Mouse (Mus musculus): ENCODE data around the gene Tspan5.

Tspan5 gene

DNA sequence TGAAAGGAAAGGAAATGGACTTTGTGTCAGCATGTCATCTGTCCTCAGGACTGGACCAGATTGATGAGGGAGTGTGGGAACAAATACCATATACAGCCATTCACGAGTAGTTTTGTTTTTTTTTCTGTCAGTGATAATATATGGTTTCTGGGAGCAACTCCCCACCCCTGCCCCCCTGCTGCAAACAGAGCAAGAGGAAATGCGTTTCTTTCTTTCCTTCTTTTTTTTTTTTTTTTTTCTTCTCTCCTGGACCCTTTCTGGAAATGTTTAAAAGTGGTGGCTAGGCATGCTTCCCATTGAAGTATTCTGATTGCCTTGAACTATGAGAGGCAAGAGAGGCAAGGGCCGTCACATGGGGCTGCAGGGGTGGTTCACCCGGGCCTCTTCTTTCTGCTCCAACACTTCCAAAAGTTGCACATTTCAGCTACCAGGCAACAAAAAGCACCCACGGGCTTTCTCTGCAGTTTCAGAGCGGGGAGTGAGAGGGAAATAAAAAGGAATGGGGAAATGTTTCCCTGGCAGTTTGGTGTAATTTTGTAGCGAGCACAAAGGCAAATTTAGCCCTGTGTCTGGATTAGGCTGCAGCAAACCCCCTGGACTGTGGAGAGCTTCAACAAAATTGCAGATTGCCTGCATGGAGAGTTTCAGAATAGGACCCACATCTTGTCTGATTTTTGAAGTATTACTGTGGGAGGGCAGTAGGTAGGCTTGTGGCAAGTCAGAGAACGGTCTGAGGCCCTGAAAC is 2.2 kb downstream of the Tspan5 start:
- peak; percentile 29 for DNase-seq (ENCODE audit: low read depth, low spot score)

DNA sequence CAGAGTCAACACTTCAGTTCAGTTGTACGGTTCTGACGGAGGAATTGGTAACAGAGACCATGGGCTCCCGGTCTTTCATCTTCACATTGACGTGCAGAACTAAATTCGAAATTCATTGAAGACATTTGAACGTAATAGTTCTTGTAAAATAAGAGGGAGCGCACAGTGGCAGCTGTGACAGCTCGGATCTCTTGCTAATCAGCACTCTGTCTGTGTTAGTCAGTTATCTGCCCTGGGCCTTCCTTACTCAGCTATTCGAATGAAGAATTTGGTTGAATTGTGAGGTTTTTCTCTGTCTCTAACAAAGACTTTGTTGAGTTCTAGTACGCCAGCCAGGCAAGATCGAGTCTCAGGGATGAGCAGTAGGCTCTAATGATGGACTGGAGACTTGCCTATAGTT is 3.1 kb downstream of the Tspan5 start:
- peak; percentile 29 for DNase-seq (ENCODE audit: low read depth, low spot score)

DNA sequence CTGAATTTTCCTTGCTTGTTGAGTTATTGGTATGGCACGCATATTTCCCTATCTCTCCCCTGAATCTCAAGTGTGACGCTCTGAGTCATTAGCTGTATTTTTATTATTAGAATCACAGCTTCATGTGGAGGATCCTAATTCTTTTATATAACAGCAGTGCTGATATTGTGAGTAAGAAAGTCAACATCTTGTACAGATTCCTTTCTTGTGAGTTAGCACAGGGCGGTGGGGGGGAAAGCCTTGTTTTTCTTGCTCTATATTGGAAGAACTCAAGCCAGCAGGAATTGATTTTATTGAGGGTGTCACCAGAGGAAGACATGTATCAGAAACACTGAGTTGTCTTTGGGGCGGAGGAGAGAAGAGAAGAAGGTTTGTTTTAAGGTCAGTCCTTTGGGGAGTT is 3.6 kb downstream of the Tspan5 start:
- peak; percentile 78 for DNase-seq (ENCODE audit: low read depth, low spot score)

DNA sequence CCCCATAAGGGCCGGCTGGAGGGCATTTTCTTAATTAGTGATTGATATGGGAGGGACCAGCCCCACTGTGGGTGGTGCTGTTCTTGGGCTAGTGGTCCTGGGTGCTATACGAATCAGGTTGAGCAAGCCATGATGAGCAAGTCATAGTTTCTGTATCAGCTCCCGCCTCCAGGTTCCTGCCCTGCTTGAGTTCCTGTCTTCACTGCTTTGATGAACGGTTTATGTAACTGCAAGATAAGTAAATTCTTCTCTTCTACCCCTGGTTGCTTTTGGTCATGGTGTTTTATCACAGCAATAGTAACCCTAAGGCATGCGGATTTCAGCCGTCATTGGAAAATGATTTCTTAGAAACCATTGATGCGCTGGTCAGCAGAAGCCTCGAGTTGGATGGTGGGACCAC is 4.6 kb downstream of the Tspan5 start:
- DNase-seq (ENCODE audit: low read depth, low spot score), result peak; percentile 51

DNA sequence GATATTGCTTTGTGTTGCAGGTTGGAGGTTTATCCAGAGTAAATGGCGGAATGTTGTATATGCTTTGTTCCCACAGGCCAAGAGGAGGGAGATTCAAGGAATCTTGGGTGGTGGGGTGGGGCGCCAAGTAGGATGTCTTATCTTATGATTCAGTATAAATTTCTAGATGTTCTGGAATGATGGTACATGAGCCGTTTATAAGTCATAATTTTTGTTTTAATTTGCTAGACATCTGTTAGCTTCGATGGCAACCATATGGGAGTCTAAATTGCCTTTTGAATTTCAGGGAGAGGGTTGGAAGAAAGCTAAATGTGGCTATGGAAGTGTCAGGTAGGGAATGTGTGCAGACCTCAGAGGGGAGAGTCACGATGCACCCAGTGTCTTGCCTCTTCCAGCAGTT is 5.0 kb downstream of the Tspan5 start:
- DNase-seq (ENCODE audit: low read depth, low spot score), result no peak

DNA sequence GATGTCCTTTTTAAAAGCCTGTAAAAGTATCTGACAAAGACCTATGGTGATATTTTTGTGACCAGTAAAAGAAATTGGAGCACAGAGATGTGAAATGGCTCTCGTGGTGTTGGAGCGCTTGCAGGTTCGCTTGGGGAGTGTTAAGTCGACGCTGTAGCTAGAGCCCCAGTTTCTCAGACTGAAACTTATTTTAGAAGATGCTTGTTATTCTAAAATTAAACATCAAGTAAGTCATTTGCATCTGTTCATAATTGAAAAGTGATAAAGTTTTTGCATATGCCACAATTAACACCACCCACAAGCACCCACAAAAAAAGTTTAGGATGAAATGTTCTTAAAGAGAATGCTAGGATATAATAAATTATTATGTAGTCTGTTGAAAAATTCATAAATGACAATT is 6.0 kb downstream of the Tspan5 start:
- no peak for DNase-seq (ENCODE audit: low read depth, low spot score)

DNA sequence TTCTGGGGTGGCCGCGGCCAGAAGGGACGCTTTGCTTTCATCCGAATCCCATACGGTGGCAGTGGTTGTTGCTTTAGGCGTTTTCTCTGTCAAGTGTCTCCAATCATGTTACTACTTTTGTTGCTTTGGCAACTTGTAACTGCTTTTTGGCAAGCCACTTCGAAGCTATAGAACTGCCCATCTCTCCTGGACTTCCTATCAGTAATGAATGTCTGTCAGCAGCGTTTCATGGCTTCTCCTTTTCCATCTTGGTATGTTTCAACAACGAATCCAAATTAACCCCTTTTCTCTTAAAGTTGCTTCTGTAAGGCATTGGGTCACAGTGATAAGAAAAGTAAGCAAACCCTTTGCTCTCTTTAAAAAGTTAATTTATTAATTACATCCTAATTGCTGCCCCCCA is 7.7 kb downstream of the Tspan5 start:
- DNase-seq (ENCODE audit: low read depth, low spot score), result no peak

DNA sequence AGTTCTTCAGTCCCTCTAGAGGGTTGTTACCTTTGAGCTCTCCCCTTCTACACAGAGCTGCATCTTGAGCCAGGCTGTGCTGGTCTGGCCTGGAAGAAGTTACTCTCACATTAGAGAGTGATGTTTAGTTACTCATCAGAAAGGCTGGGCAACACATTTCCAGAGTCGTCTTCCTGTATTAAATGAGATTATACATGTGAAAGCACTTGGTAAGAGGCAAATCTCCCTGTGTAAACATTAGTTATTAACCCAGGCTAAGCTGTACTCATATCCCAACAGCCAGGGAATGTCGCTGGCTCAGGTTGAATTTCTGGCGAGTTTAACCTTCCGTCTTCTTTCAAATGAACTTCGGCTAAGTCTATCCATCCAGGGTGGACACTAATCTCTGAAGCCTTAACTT is 9.3 kb downstream of the Tspan5 start:
- DNase-seq (ENCODE audit: low read depth, low spot score), result no peak

DNA sequence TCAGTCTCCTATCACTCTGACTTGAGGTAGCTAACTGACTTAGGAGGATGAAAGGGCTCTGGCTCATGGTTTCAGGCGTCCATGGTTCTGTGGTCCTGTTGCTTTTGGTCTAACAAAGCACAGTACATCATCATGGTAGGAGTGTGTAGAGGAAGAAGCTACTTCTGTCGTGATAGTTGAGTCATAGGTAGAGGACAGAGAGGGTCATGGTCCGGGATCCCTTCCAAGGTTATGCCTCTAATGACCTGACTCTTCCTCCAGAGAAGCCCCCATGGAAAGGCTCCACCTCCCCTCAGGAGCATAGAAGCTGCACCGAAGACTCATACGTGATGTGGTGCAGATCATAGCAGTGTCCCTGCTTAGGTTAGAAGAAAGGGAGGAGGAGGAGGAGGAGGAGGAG is 10.1 kb downstream of the Tspan5 start:
- peak; percentile 64 for DNase-seq (ENCODE audit: low read depth, low spot score)

DNA sequence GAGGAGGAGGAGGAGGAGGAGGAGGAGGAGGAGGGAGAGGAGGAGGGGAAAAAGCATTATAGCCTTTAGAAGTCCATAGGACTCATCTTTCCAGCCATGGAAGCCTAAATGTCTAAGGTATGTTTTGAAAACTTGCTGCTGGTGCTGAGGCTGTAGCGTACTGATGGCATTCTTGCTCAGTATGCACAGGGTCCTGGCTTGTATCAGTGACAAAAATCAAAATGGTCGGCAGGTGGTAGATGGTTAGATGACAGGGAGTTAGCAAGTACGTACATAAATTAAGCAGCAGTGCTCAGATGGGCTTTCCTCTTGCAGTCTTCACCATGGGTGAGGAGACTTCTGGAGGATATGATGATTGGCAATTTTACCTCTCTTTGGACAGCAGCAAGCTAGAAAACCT is 10.8 kb downstream of the Tspan5 start:
- DNase-seq (ENCODE audit: low read depth, low spot score), result no peak

DNA sequence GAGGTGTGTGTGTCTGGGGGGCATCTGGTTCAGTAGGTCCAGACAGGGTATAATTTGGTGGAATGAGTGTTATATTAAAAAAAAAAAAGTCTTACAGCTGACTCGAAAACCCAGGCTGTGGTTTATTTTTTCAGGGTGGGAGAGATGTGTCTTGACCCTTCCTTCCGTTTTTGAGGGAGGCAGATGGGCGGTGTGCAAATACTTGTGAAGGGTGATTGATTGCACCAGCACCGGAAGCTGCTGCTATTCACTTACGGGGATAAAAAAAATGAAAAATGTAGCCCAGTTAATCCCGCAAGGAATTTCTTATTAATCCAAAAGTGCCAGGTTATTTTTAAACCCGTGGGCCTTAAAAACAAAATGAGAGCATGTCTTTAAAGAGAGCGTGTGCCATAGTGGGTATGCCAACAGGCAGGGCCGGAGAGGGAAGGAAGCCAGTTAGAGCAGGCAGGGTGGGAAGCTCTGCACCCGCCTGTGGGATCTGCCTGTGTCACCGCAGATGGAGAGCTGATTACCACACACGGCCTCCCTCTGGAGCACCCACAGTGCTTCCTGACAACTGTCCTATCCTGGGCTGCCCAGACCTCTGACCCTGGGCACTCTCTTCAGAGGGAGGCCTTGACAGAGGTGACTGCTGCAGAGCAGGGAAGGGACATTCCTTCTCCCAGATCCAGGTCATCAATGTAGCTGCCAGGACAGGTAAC is 11.3 kb downstream of the Tspan5 start:
- DNase-seq (ENCODE audit: low read depth, low spot score), result no peak

DNA sequence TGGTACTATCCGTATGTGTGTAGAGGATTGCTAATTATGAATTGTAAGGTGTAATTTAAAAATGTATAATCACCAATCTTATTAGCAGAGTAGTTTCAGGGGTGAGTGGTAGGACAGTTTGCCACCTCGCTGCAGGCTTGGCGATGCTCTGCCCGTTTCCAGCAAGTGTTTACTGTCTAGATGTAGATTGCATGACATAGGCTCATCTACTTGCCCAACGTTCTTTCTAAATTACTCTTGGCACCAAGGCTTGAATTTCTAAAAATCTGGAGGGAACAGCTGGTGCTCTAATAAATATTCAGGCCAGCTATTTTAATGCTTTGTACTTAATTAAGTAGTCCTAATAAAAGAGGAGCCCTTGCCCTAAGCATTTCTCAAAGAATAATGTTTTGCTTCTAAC is 12.3 kb downstream of the Tspan5 start:
- DNase-seq (ENCODE audit: low read depth, low spot score), result no peak

DNA sequence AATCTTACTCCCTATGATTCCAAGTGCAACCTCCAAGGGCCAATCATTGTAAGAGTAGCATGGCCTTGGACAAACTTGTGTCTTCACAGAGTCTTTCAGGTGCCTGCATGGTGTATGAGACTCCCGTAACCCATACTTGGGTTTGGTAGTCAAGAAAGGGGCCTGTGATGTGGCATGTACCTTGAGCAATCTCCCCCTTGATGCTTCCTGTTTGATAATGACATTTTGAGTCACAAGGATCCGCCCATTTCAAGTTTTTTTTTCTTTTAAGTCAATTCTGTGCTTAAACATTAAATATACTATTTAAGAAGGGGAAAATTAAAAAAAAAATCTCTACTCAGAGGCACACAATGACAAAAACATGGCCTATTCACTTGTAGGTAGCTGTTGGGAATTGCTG is 15.3 kb downstream of the Tspan5 start:
- DNase-seq (ENCODE audit: low read depth, low spot score), result no peak

DNA sequence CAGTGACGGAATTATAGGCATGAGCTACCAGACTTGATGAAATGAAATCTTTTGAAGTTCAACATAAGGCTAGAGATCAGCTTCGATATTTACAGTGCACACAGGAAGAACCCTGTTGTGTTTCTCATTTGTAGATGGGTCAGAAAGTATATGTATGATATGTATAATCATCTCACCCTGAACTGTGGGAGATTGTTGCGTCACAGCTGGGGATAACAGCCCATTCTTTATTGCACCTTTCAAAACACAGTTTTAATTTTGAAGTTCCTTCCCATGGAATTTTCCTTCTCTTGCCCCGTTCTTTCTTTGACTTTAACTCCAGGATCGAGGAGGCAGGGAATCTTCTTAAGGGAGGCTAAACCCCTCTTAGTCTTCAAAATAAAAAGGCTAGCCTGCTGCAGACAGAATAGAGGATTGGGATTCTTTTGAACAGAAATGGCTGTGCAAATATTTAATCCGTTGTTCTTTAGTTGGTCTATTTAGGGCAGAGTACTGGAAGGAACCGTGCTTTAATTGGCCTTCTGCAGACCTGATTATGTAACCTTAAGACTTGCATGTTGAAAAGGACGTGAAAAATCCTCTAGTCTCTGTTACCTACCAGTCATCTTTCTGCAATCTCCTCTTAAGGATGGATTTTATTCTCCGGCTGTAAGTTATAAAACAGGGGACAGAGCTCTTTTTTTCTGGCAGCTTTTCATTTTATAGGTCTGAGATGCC is 18.1 kb downstream of the Tspan5 start:
- no peak for DNase-seq (ENCODE audit: low read depth, low spot score)

DNA sequence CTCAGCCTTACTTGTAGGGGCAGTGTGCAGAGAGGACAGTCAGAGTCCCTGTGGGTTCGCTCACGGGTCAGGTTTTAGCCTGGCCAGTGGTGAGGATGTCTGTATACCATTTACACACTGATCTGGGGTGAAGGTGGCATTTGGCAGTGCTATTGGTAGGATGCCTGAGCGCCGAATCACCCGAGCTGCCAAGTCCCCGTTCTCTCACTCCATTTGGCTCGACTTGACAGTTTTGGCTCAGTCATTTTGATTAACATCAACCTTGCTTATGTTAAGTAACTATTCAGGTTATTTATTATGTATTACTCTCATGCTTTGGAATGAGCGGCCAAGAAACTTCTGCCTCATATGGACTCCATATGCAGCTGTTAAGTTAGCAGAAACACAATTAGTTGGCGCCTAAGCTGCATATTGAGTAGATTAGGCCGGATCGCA is 18.7 kb downstream of the Tspan5 start:
- DNase-seq (ENCODE audit: low read depth, low spot score), result peak; percentile 88

DNA sequence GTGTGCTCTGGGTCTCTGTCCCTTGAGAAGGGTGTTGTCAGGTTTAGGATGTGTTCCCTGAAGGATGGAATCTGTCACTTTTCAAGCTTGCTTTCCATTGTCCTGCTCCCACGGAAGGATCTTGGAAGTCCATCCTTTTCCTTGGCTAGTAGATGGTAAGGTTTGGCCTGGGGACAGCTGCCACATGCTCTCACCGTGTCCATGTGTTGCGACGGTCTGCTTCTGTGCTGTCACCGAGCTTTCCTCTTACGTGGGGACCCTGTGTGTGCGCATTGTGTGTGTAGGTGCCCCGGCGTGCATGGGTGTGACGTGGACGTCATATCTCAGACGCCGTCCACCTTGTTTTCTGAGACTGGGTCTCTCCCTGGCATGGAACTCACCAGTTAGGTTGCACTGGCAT is 19.5 kb downstream of the Tspan5 start:
- no peak for DNase-seq (ENCODE audit: low read depth, low spot score)

DNA sequence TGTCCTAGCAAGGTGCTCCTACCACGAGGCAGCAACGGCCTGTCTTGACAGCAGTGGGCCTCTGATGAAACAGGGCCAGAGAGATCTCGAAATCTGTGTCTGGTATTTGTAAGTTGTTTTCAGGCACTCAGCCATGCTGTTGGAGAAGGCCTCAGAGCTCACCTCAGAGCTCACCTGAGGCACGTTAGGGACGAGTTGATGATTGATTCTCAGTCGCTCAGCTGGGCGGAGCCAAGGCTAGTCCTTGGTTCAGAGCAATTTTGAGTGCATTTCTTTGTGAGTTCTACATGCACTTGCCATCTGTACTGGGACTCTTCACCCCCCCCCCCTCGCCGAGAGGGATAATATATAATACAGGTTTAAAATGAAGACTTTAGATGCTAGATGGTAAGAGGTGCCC is 21.9 kb downstream of the Tspan5 start:
- no peak for DNase-seq (ENCODE audit: low read depth, low spot score)

DNA sequence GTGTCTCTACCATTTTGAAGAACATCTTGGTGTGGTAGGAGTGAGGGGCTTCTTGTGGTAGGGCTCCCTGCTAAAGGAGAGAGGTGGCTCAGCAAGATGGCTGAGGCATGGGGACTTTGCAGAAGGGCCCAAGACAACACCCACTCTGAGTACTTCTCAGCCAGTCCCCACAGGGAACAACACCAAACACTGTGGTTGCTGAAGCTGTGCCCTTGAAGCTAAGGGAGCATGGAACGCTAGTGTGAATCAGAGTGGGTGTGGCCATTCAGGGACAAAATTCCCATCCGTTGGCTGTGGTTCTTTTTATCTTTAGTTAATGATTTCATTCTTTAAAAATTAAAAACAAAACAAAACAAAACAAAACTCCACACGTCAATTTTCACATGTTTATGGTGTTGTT is 22.8 kb downstream of the Tspan5 start:
- DNase-seq (ENCODE audit: low read depth, low spot score), result peak; percentile 79

DNA sequence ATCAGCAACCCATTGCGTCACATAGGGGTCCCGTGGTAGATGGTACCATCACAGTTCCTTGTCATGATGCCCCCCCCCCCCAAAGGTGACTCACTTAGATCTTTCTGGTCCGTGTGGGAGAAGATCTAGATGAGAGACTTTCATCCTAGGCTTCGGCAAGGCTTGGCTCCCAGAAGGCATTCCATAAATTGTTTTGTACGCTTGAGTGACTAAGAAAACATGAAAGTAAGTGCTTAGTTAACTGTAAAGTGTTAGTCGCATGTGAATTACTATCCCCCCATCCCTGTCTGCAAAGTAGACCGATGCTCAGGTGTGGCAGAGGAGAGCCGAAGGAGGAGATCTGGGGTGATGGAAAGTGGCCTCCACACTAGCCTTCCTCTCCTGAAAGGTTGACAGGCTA is 25.0 kb downstream of the Tspan5 start:
- DNase-seq (ENCODE audit: low read depth, low spot score), result no peak

DNA sequence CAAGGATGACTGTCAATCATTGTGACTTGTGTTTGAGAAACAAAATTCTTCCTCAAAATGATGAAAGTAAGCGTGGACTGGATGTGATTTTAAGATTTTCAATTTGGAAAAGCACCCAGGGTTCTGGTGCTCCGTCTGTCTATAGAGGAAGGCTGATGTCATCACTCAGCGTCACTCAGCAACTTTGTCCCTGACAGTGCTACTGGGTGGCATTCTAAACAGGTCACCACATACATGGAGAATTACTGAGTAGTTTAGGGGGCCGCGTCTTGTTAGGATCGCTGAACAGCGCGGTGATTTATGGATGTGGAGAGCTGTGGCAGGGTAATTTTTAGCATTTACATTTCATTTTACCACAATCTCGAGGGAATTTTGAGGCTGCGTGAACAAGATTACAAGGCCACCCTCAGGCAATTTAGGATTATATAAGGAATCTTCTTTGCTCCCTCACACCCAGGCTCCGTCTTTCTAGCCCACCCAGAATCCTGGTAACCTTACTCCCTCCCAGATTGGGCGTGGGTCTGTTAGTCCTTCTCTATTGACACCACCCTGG is 26.6 kb downstream of the Tspan5 start:
- no peak for DNase-seq (ENCODE audit: low read depth, low spot score)

DNA sequence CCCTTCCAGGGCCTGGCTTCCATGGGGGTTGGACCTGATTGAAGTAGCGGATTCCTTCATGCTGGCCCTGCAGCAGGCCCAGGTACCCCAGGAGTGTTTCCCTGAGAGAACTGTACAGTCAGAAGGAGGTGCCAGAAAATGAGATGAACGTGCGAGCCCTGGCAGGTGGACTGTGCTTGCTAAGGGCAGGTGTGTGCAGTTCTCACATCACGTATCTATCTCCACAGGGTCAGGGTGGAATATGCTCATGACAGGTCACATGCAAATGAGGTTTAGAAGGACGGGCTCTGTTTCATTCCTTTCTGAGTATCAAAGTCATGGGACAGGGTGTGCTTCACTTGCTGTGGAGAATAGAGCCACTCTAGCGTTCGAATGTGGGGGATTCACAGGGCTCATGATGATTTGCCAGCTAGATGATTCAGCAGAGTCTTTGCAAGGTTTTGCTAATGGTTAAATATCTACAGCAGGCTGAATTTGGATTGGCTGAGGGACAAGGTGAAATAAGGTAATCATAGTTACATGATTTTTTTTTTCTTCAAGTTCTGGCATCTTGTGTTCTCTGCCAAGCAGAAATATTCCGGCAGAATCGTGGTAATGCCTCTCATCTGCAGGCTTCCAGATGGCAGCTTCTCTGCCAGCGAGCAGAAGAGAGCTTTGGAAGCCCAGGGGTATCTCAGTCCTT is 28.8 kb downstream of the Tspan5 start:
- no peak for DNase-seq (ENCODE audit: low read depth, low spot score)

All from 3T3-L1 (cell line).